In the genomic region with DNA sequence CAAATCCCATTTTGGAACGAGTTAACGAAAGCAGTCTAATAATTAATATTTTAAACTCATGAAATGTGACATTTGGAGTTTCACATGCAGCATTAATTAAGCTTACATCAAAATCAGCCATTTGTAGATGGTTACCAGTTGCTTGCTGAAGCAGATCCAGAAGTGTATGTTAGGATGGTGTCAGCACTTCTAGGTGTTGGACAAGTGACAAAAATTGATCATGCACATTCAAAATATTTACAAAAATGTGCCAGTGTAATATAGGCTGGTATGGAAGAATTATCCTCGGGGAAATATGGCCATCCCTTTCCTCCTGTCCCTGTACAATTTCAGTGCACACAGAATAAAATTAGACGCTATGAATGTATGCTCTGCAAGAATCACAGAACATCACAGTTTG, we compare ENCODE assay signal across 28 mouse cellular contexts.
"Had no signal": no experiment of that assay in that cellular context is flagged by ENCODE, and none has a peak within 500 bp of the region (broad histone marks: within the 10 kb centered on the region; RNA-seq: fewer than 3 reads in every experiment).

No protein-coding gene starts in this region.

- H3K27me3 ChIP-seq: heart, embryonic 12.5 days; hindbrain, embryonic 12.5 days; intestine, embryonic 15.5 days; kidney, embryonic 15.5 days; limb, embryonic 13.5 days; limb, embryonic 15.5 days had no signal

- ATAC-seq: hindbrain, embryonic 16.5 days; inflammation-experienced regulatory T-cells, adult 6 months; intestine, embryonic 15.5 days; intestine, postnatal 0 days had no signal

- H3K9ac ChIP-seq: heart, embryonic 12.5 days; hindbrain, embryonic 12.5 days; hindbrain, embryonic 14.5 days; intestine, embryonic 15.5 days; kidney, embryonic 15.5 days; limb, embryonic 13.5 days; limb, embryonic 15.5 days; liver, embryonic 14.5 days had no signal

- H3K4me1 ChIP-seq: hindbrain, embryonic 12.5 days; intestine, embryonic 15.5 days; kidney, embryonic 15.5 days had no signal

- H3K4me2 ChIP-seq: heart, embryonic 12.5 days; hindbrain, embryonic 12.5 days; hindbrain, embryonic 14.5 days; intestine, embryonic 15.5 days; kidney, embryonic 15.5 days; limb, embryonic 13.5 days; limb, embryonic 15.5 days; liver, embryonic 11.5 days had no signal

- H3K27ac ChIP-seq: gastrocnemius, adult 2 months; heart, embryonic 10.5 days; hindbrain, embryonic 10.5 days; hindbrain, embryonic 12.5 days; hindbrain, embryonic 14.5 days; intestine, embryonic 15.5 days; kidney, embryonic 15.5 days; kidney, postnatal 0 days; limb, embryonic 13.5 days; limb, embryonic 15.5 days; liver, embryonic 14.5 days had no signal

- DNase-seq: gastrocnemius, adult 2 months; gastrocnemius, postnatal 10 days; gastrocnemius, postnatal 25 days; heart, adult 18-20 months; heart, postnatal 10 days; heart, postnatal 4 days; kidney, adult 18-20 months; kidney, adult 8-10 months; kidney, postnatal 14 days; kidney, postnatal 36 days; layer of hippocampus, adult 9-11 months; layer of hippocampus, postnatal 36 days; left cerebral cortex, postnatal 4 days had no signal

- H3K4me3 ChIP-seq: gastrocnemius, adult 2 months; heart, embryonic 10.5 days; heart, embryonic 12.5 days; hindbrain, embryonic 10.5 days; hindbrain, embryonic 12.5 days; intestine, embryonic 15.5 days; kidney, embryonic 15.5 days; limb, embryonic 13.5 days; limb, embryonic 15.5 days had no signal

- H3K36me3 ChIP-seq: heart, embryonic 10.5 days; heart, embryonic 12.5 days; hindbrain, embryonic 10.5 days; hindbrain, embryonic 12.5 days; intestine, embryonic 15.5 days; kidney, embryonic 15.5 days; limb, embryonic 13.5 days; limb, embryonic 15.5 days had no signal

- H3K9me3 ChIP-seq: heart, embryonic 10.5 days; heart, embryonic 12.5 days; hindbrain, embryonic 10.5 days; hindbrain, embryonic 12.5 days; intestine, embryonic 15.5 days; kidney, embryonic 15.5 days; limb, embryonic 13.5 days; limb, embryonic 15.5 days had no signal
